Mouse (Mus musculus) hindbrain, embryonic 16.5 days (tissue): ENCODE results near the gene Tut7. TPM values are rescaled to one million over a fixed set of nuclear protein-coding genes. Genes with fewer than 3 reads are reported as not detected.
"Not testable (repeated sequence)": the region's sequence is repeated elsewhere in the genome, so short reads cannot be mapped to it uniquely, and the experiment has no call there.

Experiments used
- ATAC-seq: fragments of 200-750 bp; cut with Nextera tagmentation; 2 replicates; pipeline ENCODE4 v1.8.0; 2017; ENCODE audit warnings: moderate TSS enrichment, moderate library complexity
- H3K27ac ChIP-seq: fragments of 300-500 bp; sonication (generic); 2 replicates; pipeline ENCODE4 v1.5.1; 2014; ENCODE audit warnings: low read depth, mild to moderate bottlenecking, control low read depth, low read length, moderate library complexity
- H3K27me3 ChIP-seq: fragments of 300-500 bp; sonication (generic); replicated peaks from 2 replicates; pipeline ENCODE4 v1.6.1; 2014; ENCODE audit warnings: low read length; ENCODE audit not compliant: control insufficient read depth, insufficient read depth
- H3K36me3 ChIP-seq: fragments of 300-500 bp; sonication (generic); 2 replicates; pipeline ENCODE4 v1.6.1; 2014; ENCODE audit warnings: mild to moderate bottlenecking, low read length, moderate library complexity, mixed read lengths; ENCODE audit not compliant: control insufficient read depth, insufficient read depth
- H3K4me1 ChIP-seq: fragments of 300-500 bp; sonication (generic); 2 replicates; pipeline ENCODE4 v1.6.1; 2014; ENCODE audit warnings: low read depth, low read length; ENCODE audit not compliant: control insufficient read depth, insufficient read depth
- H3K4me2 ChIP-seq: fragments of 300-500 bp; sonication (generic); 2 replicates; pipeline ENCODE4 v1.6.1; 2014; ENCODE audit warnings: mild to moderate bottlenecking, low read length, control low read depth, moderate library complexity
- H3K4me3 ChIP-seq: fragments of 300-500 bp; sonication (generic); 2 replicates; pipeline ENCODE4 v1.5.1; 2014; ENCODE audit warnings: mild to moderate bottlenecking, low read length, control low read depth, moderate library complexity
- H3K9ac ChIP-seq: fragments of 300-500 bp; sonication (generic); 2 replicates; pipeline ENCODE4 v1.6.1; 2014; ENCODE audit warnings: low read depth, mild to moderate bottlenecking, control low read depth, low read length, moderate library complexity
- H3K9me3 ChIP-seq: fragments of 300-500 bp; sonication (generic); 2 replicates; pipeline ENCODE4 v1.6.1; 2014; ENCODE audit warnings: mild to moderate bottlenecking, low read length, moderate library complexity; ENCODE audit not compliant: control insufficient read depth
- WGBS: fragments of 180-500 bp; shearing (Covaris S2); extraction: QIAGEN DNeasy Blood & Tissue Kit; methylation state at CpG from one replicate; pipeline ENCODE4 v1.1.7; 2014; 5-methylcytosine and 5-hydroxymethylcytosine counted together
- polyA plus RNA-seq: library from polyadenylated mRNA; unstranded; fragments of >200 nt; fragmentation: Nextera tagmentation; extraction: Ambion mirVana; gene quantifications from 2 replicates; pipeline ENCODE4 v1.2.1, GENCODE M21; 2015

Gene Tut7
- polyA plus RNA-seq, 1 experiment from 2014 or later = 35.9 TPM

- no peak overlapping the region for H3K9ac ChIP-seq
- WGBS = over 99% methylated on average over 3 of the region's 3 CpGs
- H3K36me3 ChIP-seq = peaks cover 59% of the 10 kb centered on the region
- no peak for ATAC-seq
- no peaks in the 10 kb centered on the region for H3K4me1 ChIP-seq
- no peaks in the 10 kb centered on the region for H3K27me3 ChIP-seq
- H3K4me3 ChIP-seq = no peak overlapping the region
- H3K27ac ChIP-seq = no peak overlapping the region
- no peaks in the 10 kb centered on the region for H3K9me3 ChIP-seq
- H3K4me2 ChIP-seq = no peak overlapping the region
Measured at GRCm38 (mm10) chr13:59811581-59811980, 11.4 kb downstream of the Tut7 start.

- Histone ChIP-seq H3K4me1 (no peaks in the 10 kb centered on the region), H3K27me3 (no peaks in the 10 kb centered on the region), H3K4me3 (no peak overlapping the region), H3K36me3 (peaks cover 52% of the 10 kb centered on the region), H3K9me3 (no peaks in the 10 kb centered on the region), H3K4me2 (no peak overlapping the region), H3K27ac (no peak overlapping the region), H3K9ac (no peak overlapping the region)
- no peak for ATAC-seq
- WGBS = 78% methylated on average over 6 of the region's 6 CpGs
Measured at GRCm38 (mm10) chr13:59801000-59801399, 21.9 kb downstream of the Tut7 start.

GRCm38 (mm10) chr13:59800077-59800476 lies 22.9 kb downstream of the Tut7 start:
- H3K9me3 ChIP-seq = no peaks in the 10 kb centered on the region
- no peak overlapping the region for H3K9ac ChIP-seq
- 91% methylated on average over 2 of the region's 2 CpGs for WGBS

GRCm38 (mm10) chr13:59798306-59798705 lies 24.6 kb downstream of the Tut7 start:
- ATAC-seq = no peak
- Histone ChIP-seq H3K27ac (no peak overlapping the region), H3K27me3 (no peaks in the 10 kb centered on the region), H3K9me3 (no peaks in the 10 kb centered on the region), H3K4me1 (no peaks in the 10 kb centered on the region), H3K9ac (no peak overlapping the region), H3K4me3 (no peak overlapping the region), H3K36me3 (peaks cover 50% of the 10 kb centered on the region), H3K4me2 (no peak overlapping the region)
- 92% methylated on average over 1 of the region's 1 CpGs for WGBS

More at GRCm38 (mm10) chr13:59800077-59800476, 22.9 kb downstream of the Tut7 start:
- Histone ChIP-seq H3K4me1 (no peaks in the 10 kb centered on the region), H3K4me3 (no peak overlapping the region), H3K4me2 (no peak overlapping the region), H3K36me3 (peaks cover 52% of the 10 kb centered on the region), H3K27ac (no peak overlapping the region), H3K27me3 (no peaks in the 10 kb centered on the region)
- no peak for ATAC-seq

GRCm38 (mm10) chr13:59796466-59796848 lies 26.5 kb downstream of the Tut7 start:
- Histone ChIP-seq H3K4me2 (no peak overlapping the region), H3K27me3 (no peaks in the 10 kb centered on the region), H3K9ac (no peak overlapping the region), H3K9me3 (no peaks in the 10 kb centered on the region), H3K36me3 (peaks cover 62% of the 10 kb centered on the region), H3K4me1 (no peaks in the 10 kb centered on the region), H3K27ac (no peak overlapping the region), H3K4me3 (no peak overlapping the region)
- 94% methylated on average over 9 of the region's 9 CpGs for WGBS
- no peak for ATAC-seq

- no peaks in the 10 kb centered on the region for H3K9me3 ChIP-seq
- no peak for ATAC-seq
- no peak overlapping the region for H3K9ac ChIP-seq
- no peaks in the 10 kb centered on the region for H3K4me1 ChIP-seq
- H3K36me3 ChIP-seq = peaks cover 60% of the 10 kb centered on the region
- H3K27ac ChIP-seq = no peak overlapping the region
- no peak overlapping the region for H3K4me3 ChIP-seq
- WGBS = 96% methylated on average over 6 of the region's 6 CpGs
- no peaks in the 10 kb centered on the region for H3K27me3 ChIP-seq
- H3K4me2 ChIP-seq = no peak overlapping the region
Measured at GRCm38 (mm10) chr13:59795807-59796465, 27.0 kb downstream of the Tut7 start.

GRCm38 (mm10) chr13:59794786-59795185 lies 28.2 kb downstream of the Tut7 start:
- Histone ChIP-seq H3K9me3 (no peaks in the 10 kb centered on the region), H3K27ac (no peak overlapping the region), H3K4me2 (no peak overlapping the region), H3K4me3 (no peak overlapping the region), H3K4me1 (no peaks in the 10 kb centered on the region), H3K27me3 (no peaks in the 10 kb centered on the region), H3K36me3 (peaks cover 54% of the 10 kb centered on the region), H3K9ac (no peak overlapping the region)
- 90% methylated on average over 1 of the region's 1 CpGs for WGBS
- no peak for ATAC-seq

GRCm38 (mm10) chr13:59782145-59782544 lies 40.8 kb downstream of the Tut7 start, which contains the start of gene Gm49354:
Gene Gm49354, minus strand, starts transcription at chr13:59782245.
- Histone ChIP-seq H3K4me2 (no peak within 1 kb of the TSS), H3K4me3 (no peak within 1 kb of the TSS), H3K9ac (no peak within 1 kb of the TSS), H3K27ac (no peak within 1 kb of the TSS), H3K4me1 (no peaks in the 10 kb centered on the region), H3K27me3 (no peaks in the 10 kb centered on the region), H3K9me3 (no peaks in the 10 kb centered on the region), H3K36me3 (peaks cover 73% of the 10 kb centered on the region)
- no peak for ATAC-seq
- 91% methylated on average over 7 of the region's 7 CpGs for WGBS

- not testable (repeated sequence) for H3K4me3 ChIP-seq, H3K27ac ChIP-seq, H3K4me1 ChIP-seq, H3K27me3 ChIP-seq, H3K9me3 ChIP-seq, H3K4me2 ChIP-seq, H3K9ac ChIP-seq, ATAC-seq
- H3K36me3 ChIP-seq = peaks cover 61% of the 10 kb centered on the region
- WGBS = 91% methylated on average over 1 of the region's 1 CpGs
Measured at GRCm38 (mm10) chr13:59779744-59780264, 43.1 kb downstream of the Tut7 start.
